Mouse (Mus musculus) mouse trophoblast stem cell (cell line): ENCODE measurements around the gene Senp2.

Source experiments
- in situ Hi-C, 2 experiments: fragments of 300-500 bp; cut with MseI, MboI; formaldehyde crosslinking; loops; 2 replicates in 1 of 2; 3 replicates in 1 of 2; pipeline ENCODE4 v1.15.1; 2025

Gene Senp2

DNA sequence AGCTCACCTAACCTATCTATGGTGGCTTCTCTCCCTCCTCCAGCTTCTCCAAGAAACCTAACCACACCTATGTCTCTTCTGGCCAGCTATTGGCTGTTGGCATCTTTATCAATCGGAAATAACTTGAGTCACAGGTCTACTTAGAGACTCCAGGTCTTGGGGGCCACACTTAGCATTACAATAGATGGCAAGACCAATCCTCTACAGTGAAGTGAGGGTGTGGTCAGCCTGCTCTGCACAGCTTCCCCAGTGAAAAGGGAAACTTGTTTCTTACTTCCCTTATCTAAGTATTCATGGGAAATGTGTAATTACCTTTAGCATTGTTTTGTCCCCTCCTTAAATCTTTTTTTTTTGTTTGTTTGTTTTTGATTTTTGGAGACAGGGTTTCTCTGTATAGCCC, 6.3 kb downstream of the Senp2 start:
- in situ Hi-C loops: loop anchor here in 1 of 2 experiments (25.0 kb wide), 1 partner anchor 178 kb away; no protein-coding TSS in a partner anchor

DNA sequence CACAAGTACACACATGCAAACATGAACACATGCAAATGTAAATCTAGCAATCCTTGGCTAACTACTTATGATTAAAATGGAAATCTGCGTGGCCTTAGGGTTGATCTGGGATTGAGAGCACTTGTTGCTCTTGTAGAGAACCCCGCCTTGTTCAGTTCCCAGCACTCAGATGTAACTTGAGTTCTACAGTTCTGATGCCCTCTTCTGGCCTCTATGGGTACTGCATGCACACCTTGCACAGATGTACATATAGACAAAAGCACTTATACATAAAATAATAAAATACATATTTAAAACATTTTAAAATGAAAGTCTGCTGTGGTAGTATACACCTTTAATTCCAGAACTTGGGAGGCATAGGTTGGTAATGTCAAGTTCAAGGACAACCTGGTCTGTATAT, 12.8 kb downstream of the Senp2 start:
- in situ Hi-C loops: loop anchor here (10.0 to 25.0 kb wide), 2 partner anchors 185 to 187 kb away; no protein-coding TSS in a partner anchor

GRCm38 (mm10) chr16:22027474-22027873, 18.2 kb downstream of the Senp2 start:
- in situ Hi-C loops: loop anchor here in 1 of 2 experiments (10.0 kb wide), 1 partner anchor 193 kb away; no protein-coding TSS in a partner anchor

GRCm38 (mm10) chr16:22038554-22038953, 29.3 kb downstream of the Senp2 start:
- in situ Hi-C loops: no loop called here

- in situ Hi-C loops: no loop called here
Measured at GRCm38 (mm10) chr16:22039978-22040377, 30.7 kb downstream of the Senp2 start.

DNA sequence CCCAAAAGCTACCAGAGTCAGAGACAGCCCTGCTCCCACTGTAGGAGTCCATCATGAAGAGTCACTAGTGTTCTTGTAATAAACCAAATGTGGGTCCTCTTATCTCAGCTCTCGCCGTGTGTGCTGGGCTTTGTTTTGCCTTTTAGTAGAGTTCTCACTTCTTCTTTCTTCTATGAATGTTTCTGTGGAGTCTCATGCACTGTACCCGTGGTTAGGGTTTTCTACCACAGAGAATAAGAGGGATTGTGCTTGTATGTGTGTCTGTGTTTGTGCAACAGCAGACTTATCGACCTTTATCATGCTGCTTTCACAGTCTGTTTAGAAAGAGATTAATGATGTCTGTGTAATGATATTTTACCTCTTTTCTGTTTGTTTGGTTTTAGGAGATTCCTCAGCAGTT, 34.5 kb downstream of the Senp2 start:
- in situ Hi-C loops: no loop called here

GRCm38 (mm10) chr16:22045930-22046329, 36.6 kb downstream of the Senp2 start:
- in situ Hi-C loops: no loop called here

DNA sequence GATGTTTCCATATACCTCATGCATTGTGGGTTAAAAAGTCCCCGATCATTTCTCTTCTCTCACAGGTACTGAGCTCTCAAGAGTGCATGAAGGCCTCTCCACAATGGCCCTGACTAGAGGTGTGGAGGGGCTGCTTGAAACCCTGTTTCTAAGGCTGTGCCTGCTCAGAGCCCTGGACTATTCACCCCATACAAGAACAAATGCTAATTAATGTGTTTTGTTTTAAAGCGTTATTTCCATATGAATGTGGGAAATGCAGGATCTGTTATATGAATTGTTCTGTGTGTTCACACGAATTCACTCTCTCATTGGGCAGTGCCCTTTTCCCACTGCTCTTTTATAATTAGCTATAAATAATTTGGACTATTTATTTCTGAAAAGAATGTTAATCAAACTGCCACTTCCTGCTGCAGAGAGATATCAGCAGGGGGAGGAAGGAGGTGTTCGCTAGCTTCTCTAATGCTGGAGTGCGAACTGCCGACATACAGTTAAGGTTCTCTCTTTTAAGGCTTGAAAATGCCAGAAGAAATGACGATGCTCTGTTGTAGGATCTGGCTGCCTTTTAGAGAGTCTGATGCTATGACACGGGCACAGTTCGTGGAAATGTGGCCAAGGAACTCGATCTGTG, 37.6 kb downstream of the Senp2 start:
- in situ Hi-C loops: no loop called here

- in situ Hi-C loops: no loop called here
Measured at GRCm38 (mm10) chr16:22053411-22053810, 44.1 kb downstream of the Senp2 start.

- in situ Hi-C loops: no loop called here
Measured at GRCm38 (mm10) chr16:22057498-22057897, 48.2 kb downstream of the Senp2 start.

- in situ Hi-C loops: no loop called here
Measured at GRCm38 (mm10) chr16:22058871-22059270, 49.6 kb downstream of the Senp2 start.

GRCm38 (mm10) chr16:22060416-22060815, 51.1 kb downstream of the Senp2 start:
- in situ Hi-C loops: no loop called here

DNA sequence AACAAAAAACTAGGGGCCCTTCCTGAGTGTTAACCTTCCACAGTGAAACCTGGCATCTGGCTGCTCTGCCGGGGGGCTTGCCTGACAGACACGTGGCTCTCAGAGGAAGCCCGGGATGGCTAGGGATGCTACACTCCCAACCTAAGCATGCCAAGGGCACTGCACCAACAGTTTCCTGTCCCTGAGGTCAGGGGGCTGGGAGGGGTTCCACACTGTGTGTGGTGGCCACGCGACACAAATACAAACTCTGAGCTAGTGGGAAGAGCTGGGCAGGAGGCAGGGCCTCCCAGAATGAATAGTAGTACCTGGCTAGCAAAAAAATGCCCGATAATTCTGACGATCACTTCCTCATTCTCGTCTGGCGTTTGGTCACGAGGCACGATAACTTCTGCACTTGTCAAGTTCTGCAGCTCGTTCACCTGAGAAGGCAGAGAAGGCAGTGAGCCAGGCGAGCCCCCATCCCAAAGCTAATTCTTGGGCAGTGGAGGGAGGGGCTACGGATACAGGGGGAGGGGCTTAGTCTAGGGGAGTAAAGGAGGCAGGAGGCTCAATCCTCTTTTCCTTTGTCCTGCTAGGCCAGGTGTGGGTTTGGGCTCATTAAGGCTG, 52.4 kb downstream of the Senp2 start:
- in situ Hi-C loops: no loop called here

- in situ Hi-C loops: no loop called here
Measured at GRCm38 (mm10) chr16:22062284-22062683, 53.0 kb downstream of the Senp2 start.

GRCm38 (mm10) chr16:22065536-22065935, 56.3 kb downstream of the Senp2 start:
- in situ Hi-C loops: no loop called here

GRCm38 (mm10) chr16:22067406-22067805, 58.1 kb downstream of the Senp2 start:
- in situ Hi-C loops: no loop called here

DNA sequence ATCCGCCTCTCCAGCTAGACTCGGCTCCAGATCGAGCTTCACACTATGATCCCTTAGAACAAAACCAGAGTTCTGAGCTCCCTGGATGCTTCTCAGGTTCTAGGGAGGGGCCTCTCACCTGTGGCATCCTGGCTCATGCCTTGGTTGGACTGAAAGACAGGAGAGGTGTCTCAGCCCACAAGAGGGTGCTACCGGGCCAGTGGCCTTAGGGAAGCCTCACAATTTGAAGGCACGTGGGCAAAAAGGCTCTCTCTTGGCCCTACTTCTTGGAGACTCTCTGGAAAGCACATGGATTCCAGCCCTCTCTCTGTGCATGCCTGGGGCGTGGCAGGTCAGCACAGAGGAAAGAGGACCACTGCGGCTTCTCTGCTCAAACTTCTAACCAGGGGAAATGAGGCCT, 62.1 kb downstream of the Senp2 start:
- in situ Hi-C loops: no loop called here

GRCm38 (mm10) chr16:22075067-22075466, 65.8 kb downstream of the Senp2 start:
- in situ Hi-C loops: no loop called here

DNA sequence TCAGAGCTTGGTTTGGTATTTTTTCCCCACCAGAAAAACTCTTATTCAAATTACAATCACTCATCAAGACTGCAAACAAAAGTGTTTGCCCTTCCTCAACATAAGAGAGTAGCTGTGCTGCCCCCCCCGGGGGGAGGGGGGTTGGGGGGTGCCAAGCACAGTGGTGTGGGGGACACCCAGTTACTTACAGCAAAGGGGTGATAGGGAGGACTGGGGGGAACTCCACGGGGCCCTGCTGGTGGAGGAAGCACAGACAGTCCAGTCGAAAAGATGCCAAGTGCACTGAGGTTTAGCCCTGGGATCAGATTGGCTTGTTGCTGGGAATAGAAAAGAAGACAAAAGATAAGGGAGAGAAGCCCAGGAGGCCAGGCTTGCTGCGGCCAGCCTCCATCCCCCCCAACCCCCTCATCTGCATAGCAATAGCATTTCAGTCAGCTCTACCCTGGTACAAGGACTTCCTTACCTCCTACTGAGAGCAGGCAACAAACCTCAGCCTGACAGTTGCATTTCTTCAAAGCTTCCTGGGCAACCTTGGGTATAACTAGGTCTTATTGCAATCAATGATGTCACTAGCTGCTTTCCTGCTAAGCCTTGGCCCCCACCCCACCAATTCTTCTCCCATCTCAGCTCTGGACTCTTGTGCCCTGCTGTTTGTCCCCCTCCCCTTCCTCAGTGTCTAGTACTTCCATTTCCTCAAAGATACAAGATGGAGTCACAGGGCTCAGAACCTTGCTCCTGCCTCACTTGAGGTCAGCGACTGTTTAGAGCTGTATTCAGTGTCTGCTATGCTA, 66.7 kb downstream of the Senp2 start:
- in situ Hi-C loops: no loop called here

DNA sequence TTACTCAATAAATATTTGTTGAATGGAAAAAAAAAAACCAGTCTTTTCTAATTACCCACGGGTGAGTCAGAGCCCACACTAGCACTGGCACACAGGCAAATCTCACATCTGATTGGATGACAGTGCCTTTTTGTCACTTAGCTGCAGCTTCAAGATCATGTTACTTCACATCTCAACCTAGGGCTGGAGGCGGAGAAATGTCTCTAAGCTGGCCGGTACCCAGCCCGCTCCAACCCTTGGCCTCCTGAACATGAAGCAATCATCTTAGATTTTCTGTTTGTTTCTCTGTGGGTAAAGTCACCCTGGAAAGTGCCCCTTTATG, 67.3 kb downstream of the Senp2 start:
- in situ Hi-C loops: no loop called here

GRCm38 (mm10) chr16:22080125-22080710, 70.9 kb downstream of the Senp2 start:
- in situ Hi-C loops: no loop called here

DNA sequence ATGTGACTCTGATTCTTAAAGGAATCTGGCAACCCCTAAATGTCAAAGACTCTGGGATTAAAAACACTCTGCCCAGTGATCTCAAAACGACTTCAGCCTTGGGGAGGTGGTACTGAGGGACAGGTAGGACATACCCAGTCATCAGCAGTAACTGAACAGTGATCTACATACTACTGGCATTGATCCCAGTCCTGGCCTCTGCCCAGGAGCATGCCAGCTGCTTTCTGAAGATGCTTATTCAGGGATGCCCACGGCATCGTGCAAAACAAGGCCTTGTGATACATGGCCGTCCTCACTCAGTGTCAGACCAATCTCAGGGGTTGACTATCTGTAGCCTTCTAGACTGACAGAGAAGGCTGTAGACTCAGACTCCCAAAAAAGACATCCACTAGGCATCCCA, 76.1 kb downstream of the Senp2 start:
- in situ Hi-C loops: no loop called here
